Mouse (Mus musculus) lung, adult 2 months (tissue): ENCODE measurements around the gene Slc22a14.

Experiments used
- CTCF ChIP-seq: fragments of 200-500 bp; IDR thresholded peaks from 2 replicates; pipeline ENCODE4 v1.5.1; 2011; ENCODE audit warnings: mild to moderate bottlenecking, low read length, control low read depth; ENCODE audit not compliant: insufficient read depth
- POLR2A ChIP-seq: fragments of 200-500 bp; IDR thresholded peaks from 2 replicates; pipeline ENCODE4 v1.6.1; 2011; ENCODE audit warnings: low read depth, mild to moderate bottlenecking, control low read depth, low read length, borderline replicate concordance; ENCODE audit errors: extremely low read depth

DNA sequence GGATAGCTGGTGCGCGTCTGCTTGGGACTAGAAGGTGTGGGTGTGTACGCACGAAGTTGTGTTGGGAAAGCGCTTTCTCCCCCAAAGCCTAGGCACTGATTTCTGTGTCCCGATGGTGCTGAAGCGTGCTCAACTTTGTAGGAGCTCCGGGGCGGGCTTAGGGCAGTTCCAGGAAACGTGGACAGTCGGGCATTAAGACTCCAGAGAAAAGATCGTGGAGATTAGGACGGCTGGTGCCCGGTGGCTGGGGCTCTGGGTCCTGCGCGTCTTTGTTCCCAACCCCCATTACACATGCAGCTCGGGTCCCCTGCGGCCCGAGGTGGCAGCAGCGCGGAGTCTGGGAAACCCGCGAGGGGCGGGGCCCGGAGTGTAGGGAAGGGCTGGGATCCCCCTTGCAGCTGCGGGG lies 37.9 kb upstream of the Slc22a14 start:
- no peak for TF ChIP-seq POLR2A
- no peak for TF ChIP-seq CTCF
